Mouse (Mus musculus): ENCODE data around the gene Rasl11b. TPM values are rescaled to one million over a fixed set of nuclear protein-coding genes. Genes with fewer than 3 reads are reported as not detected.

Gene Rasl11b
- total and polyA plus RNA-seq, 3 experiments: 27.8 to 31.3 (median 28.9) TPM

GRCm38 (mm10) chr5:74200481-74200880 lies 5.4 kb downstream of the Rasl11b start:
- peaks cover 10% of the 10 kb centered on the region for H3K36me3 ChIP-seq (ENCODE audit: control insufficient read depth, insufficient read depth, low read length)
- H3K4me1 ChIP-seq (ENCODE audit: control insufficient read depth, insufficient read depth, low read length): peaks cover 6% of the 10 kb centered on the region
- H3K9ac ChIP-seq (ENCODE audit: low read depth, low read length): no peak overlapping the region
- H3K27me3 ChIP-seq (ENCODE audit: control insufficient read depth, insufficient read depth, low read length): no peaks in the 10 kb centered on the region
- H3K4me3 ChIP-seq: no peak overlapping the region
- H3K79me2 ChIP-seq (replicated peaks; ENCODE audit: control insufficient read depth, insufficient read depth, low read length): no peaks in the 10 kb centered on the region
- no peak for DNase-seq
- no peak for TF ChIP-seq EP300 (IDR thresholded peaks at IDR 0.05; ENCODE audit: insufficient read depth, low read depth, low read length)
- no peak for TF ChIP-seq CTCF (IDR thresholded peaks at IDR 0.05)
- no peak for TF ChIP-seq POLR2A (IDR thresholded peaks at IDR 0.05; ENCODE audit: insufficient read depth, low read depth, low read length)
- WGBS: 80% methylated on average over 8 of the region's 8 CpGs
- intact Hi-C loops (cut with DNase I): no loop called here
- no peak overlapping the region for H3K27ac ChIP-seq

- Histone ChIP-seq H3K27ac (no peak overlapping the region), H3K4me1 (ENCODE audit: control insufficient read depth, insufficient read depth, low read length) (peaks cover 12% of the 10 kb centered on the region), H3K36me3 (ENCODE audit: control insufficient read depth, insufficient read depth, low read length) (peaks cover 8% of the 10 kb centered on the region), H3K4me3 (no peak overlapping the region), H3K79me2 (replicated peaks; ENCODE audit: control insufficient read depth, insufficient read depth, low read length) (no peaks in the 10 kb centered on the region), H3K27me3 (ENCODE audit: control insufficient read depth, insufficient read depth, low read length) (no peaks in the 10 kb centered on the region), H3K9ac (ENCODE audit: low read depth, low read length) (no peak overlapping the region)
- 72% methylated on average over 10 of the region's 10 CpGs for WGBS
- DNase-seq: no peak
- TF ChIP-seq CTCF (IDR thresholded peaks at IDR 0.05): no peak
- no peak for TF ChIP-seq EP300 (IDR thresholded peaks at IDR 0.05; ENCODE audit: insufficient read depth, low read depth, low read length)
- no peak for TF ChIP-seq POLR2A (IDR thresholded peaks at IDR 0.05; ENCODE audit: insufficient read depth, low read depth, low read length)
- intact Hi-C loops (cut with DNase I): no loop called here
Observed at GRCm38 (mm10) chr5:74201570-74202357, 6.7 kb downstream of the Rasl11b start.

GRCm38 (mm10) chr5:74202515-74202914 lies 7.4 kb downstream of the Rasl11b start:
- Histone ChIP-seq H3K9ac (ENCODE audit: low read depth, low read length) (no peak overlapping the region), H3K79me2 (replicated peaks; ENCODE audit: control insufficient read depth, insufficient read depth, low read length) (no peaks in the 10 kb centered on the region), H3K36me3 (ENCODE audit: control insufficient read depth, insufficient read depth, low read length) (peaks cover 5% of the 10 kb centered on the region), H3K4me1 (ENCODE audit: control insufficient read depth, insufficient read depth, low read length) (peaks cover 10% of the 10 kb centered on the region), H3K4me3 (no peak overlapping the region), H3K27me3 (ENCODE audit: control insufficient read depth, insufficient read depth, low read length) (no peaks in the 10 kb centered on the region), H3K27ac (no peak overlapping the region)
- TF ChIP-seq POLR2A (IDR thresholded peaks at IDR 0.05; ENCODE audit: insufficient read depth, low read depth, low read length) (no peak), EP300 (IDR thresholded peaks at IDR 0.05; ENCODE audit: insufficient read depth, low read depth, low read length) (no peak), CTCF (IDR thresholded peaks at IDR 0.05) (no peak)
- 86% methylated on average over 4 of the region's 4 CpGs for WGBS
- intact Hi-C loops (cut with DNase I): no loop called here
- DNase-seq: no peak

GRCm38 (mm10) chr5:74204465-74204864 lies 9.4 kb downstream of the Rasl11b start:
- H3K4me1 ChIP-seq (ENCODE audit: control insufficient read depth, insufficient read depth, low read length): peaks cover 7% of the 10 kb centered on the region
- no peak overlapping the region for H3K9ac ChIP-seq (ENCODE audit: low read depth, low read length)
- intact Hi-C loops (cut with DNase I): no loop called here
- H3K4me3 ChIP-seq: no peak overlapping the region
- no peaks in the 10 kb centered on the region for H3K27me3 ChIP-seq (ENCODE audit: control insufficient read depth, insufficient read depth, low read length)
- no peaks in the 10 kb centered on the region for H3K36me3 ChIP-seq (ENCODE audit: control insufficient read depth, insufficient read depth, low read length)
- no peaks in the 10 kb centered on the region for H3K79me2 ChIP-seq (replicated peaks; ENCODE audit: control insufficient read depth, insufficient read depth, low read length)
- 74% methylated on average over 5 of the region's 5 CpGs for WGBS
- no peak for TF ChIP-seq EP300 (IDR thresholded peaks at IDR 0.05; ENCODE audit: insufficient read depth, low read depth, low read length)
- no peak for TF ChIP-seq POLR2A (IDR thresholded peaks at IDR 0.05; ENCODE audit: insufficient read depth, low read depth, low read length)
- TF ChIP-seq CTCF (IDR thresholded peaks at IDR 0.05): no peak
- H3K27ac ChIP-seq: no peak overlapping the region
- DNase-seq: no peak

- 41% methylated on average over 8 of the region's 8 CpGs for WGBS
- Histone ChIP-seq H3K79me2 (replicated peaks; ENCODE audit: control insufficient read depth, insufficient read depth, low read length) (no peaks in the 10 kb centered on the region), H3K36me3 (ENCODE audit: control insufficient read depth, insufficient read depth, low read length) (no peaks in the 10 kb centered on the region), H3K4me3 (no peak overlapping the region), H3K27me3 (ENCODE audit: control insufficient read depth, insufficient read depth, low read length) (no peaks in the 10 kb centered on the region), H3K27ac (peak overlapping the region; percentile 81), H3K9ac (ENCODE audit: low read depth, low read length) (no peak overlapping the region), H3K4me1 (ENCODE audit: control insufficient read depth, insufficient read depth, low read length) (peaks cover 5% of the 10 kb centered on the region)
- intact Hi-C loops (cut with DNase I): no loop called here
- TF ChIP-seq CTCF (IDR thresholded peaks at IDR 0.05) (no peak), POLR2A (IDR thresholded peaks at IDR 0.05; ENCODE audit: insufficient read depth, low read depth, low read length) (no peak), EP300 (IDR thresholded peaks at IDR 0.05; ENCODE audit: insufficient read depth, low read depth, low read length) (no peak)
- no peak for DNase-seq
Observed at GRCm38 (mm10) chr5:74205509-74205908, 10.4 kb downstream of the Rasl11b start.

GRCm38 (mm10) chr5:74206038-74206437 lies 11.0 kb downstream of the Rasl11b start:
- WGBS: 51% methylated on average over 7 of the region's 7 CpGs
- DNase-seq: peak in 1 of 2 experiments; percentile 68
- intact Hi-C loops (cut with DNase I): no loop called here

More at GRCm38 (mm10) chr5:74206038-74206437, 11.0 kb downstream of the Rasl11b start:
- H3K4me3 ChIP-seq: no peak overlapping the region
- no peaks in the 10 kb centered on the region for H3K27me3 ChIP-seq (ENCODE audit: control insufficient read depth, insufficient read depth, low read length)
- peaks cover 5% of the 10 kb centered on the region for H3K4me1 ChIP-seq (ENCODE audit: control insufficient read depth, insufficient read depth, low read length)
- H3K79me2 ChIP-seq (replicated peaks; ENCODE audit: control insufficient read depth, insufficient read depth, low read length): no peaks in the 10 kb centered on the region
- H3K36me3 ChIP-seq (ENCODE audit: control insufficient read depth, insufficient read depth, low read length): no peaks in the 10 kb centered on the region
- H3K9ac ChIP-seq (ENCODE audit: low read depth, low read length): peak overlapping the region; percentile 37
- peak overlapping the region; percentile 81 for H3K27ac ChIP-seq
- TF ChIP-seq POLR2A (IDR thresholded peaks at IDR 0.05; ENCODE audit: insufficient read depth, low read depth, low read length) (no peak), CTCF (IDR thresholded peaks at IDR 0.05) (no peak), EP300 (IDR thresholded peaks at IDR 0.05; ENCODE audit: insufficient read depth, low read depth, low read length) (peak; percentile 57; the same call in 1 of the 2 replicates)
